Mouse (Mus musculus) liver, embryonic 13.5 days (tissue): ENCODE measurements at regions not wholly inside any gene's neighbourhood (a gene's known extent, or its start where the extent isn't known, plus 50 kb on each side); places are given as distances from the start of the nearest gene placed in this dataset.

Experiments used
- ATAC-seq: fragments of 200-750 bp; cut with Nextera tagmentation; 2 replicates; pipeline ENCODE4 v1.8.0; 2017; ENCODE audit warnings: low read depth, mild to moderate bottlenecking, moderate number of reproducible peaks, moderate library complexity
- DNase-seq: peaks from one replicate; pipeline ENCODE4 v3.0.0; 2022
- H3K27ac ChIP-seq: fragments of 300-500 bp; sonication (generic); 2 replicates; pipeline ENCODE4 v1.5.1; 2015; ENCODE audit warnings: moderate library complexity, mild to moderate bottlenecking, inconsistent platforms
- H3K27me3 ChIP-seq: fragments of 300-500 bp; sonication (generic); 2 replicates; pipeline ENCODE4 v1.6.1; 2015; ENCODE audit warnings: mild to moderate bottlenecking, inconsistent platforms
- H3K36me3 ChIP-seq: fragments of 300-500 bp; sonication (generic); 2 replicates; pipeline ENCODE4 v1.6.1; 2015; ENCODE audit warnings: mild to moderate bottlenecking, inconsistent platforms
- H3K4me1 ChIP-seq: fragments of 300-500 bp; sonication (generic); replicated peaks from 2 replicates; pipeline ENCODE4 v1.6.1; 2015; ENCODE audit warnings: inconsistent platforms
- H3K4me2 ChIP-seq: fragments of 300-500 bp; sonication (generic); 2 replicates; pipeline ENCODE4 v1.6.1; 2015; ENCODE audit warnings: inconsistent platforms, mild to moderate bottlenecking, moderate library complexity
- H3K4me3 ChIP-seq: fragments of 300-500 bp; sonication (generic); replicated peaks from 2 replicates; pipeline ENCODE4 v1.5.1; 2015; ENCODE audit warnings: mild to moderate bottlenecking, inconsistent platforms
- H3K9ac ChIP-seq: fragments of 300-500 bp; sonication (generic); 2 replicates; pipeline ENCODE4 v1.6.1; 2015; ENCODE audit warnings: mild to moderate bottlenecking, inconsistent platforms
- H3K9me3 ChIP-seq: fragments of 300-500 bp; sonication (generic); replicated peaks from 2 replicates; pipeline ENCODE4 v1.6.1; 2016; ENCODE audit warnings: inconsistent platforms
- WGBS: fragments of 180-500 bp; shearing (Covaris S2); methylation state at CpG from one replicate; pipeline ENCODE4 v1.1.7; 2015; ENCODE audit not compliant: insufficient replicate concordance; 5-methylcytosine and 5-hydroxymethylcytosine counted together

DNA sequence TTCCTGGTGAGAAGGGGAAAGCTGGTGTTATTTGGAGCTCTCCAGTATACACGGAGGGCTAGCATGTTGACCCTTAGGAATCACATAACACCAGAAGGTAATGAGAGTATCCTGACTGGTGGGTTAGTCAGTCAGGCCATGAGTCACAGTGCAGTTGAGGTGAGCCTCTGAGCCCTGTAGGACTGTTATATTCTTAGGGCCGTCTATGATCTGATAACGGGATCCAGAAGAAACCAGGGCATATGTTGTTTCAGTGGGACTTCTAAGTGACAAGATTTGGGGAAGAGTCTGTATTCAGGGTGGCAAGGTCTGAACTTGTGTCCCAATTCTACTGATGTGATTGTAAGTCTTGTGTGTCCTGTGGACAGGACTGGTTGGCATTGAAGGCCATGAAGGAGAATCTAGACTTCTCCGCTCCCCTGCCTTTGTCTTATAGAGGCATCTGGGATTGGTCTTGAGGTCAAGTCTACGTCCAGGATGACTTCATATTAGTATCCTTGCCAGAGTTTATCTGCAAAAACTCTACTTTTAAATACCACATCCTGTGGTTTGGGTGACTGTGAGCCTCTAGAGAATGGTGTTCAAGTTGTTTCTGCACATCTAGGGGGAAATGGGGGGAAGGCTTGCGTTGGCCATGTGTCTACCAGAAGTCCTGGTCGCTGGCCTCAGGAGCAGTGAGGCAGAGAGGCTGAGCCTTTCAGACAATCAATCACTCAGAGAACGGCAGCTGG lies 71.2 kb downstream of the Itgb2l start:
- peaks cover 8% of the 10 kb centered on the region; the same call in 1 of the 2 replicates for H3K4me1 ChIP-seq
- H3K27me3 ChIP-seq: no peaks in the 10 kb centered on the region
- no peak for DNase-seq
- no peak overlapping the region for H3K9ac ChIP-seq
- no peaks in the 10 kb centered on the region for H3K36me3 ChIP-seq
- ATAC-seq: no peak
- no peak overlapping the region for H3K4me2 ChIP-seq
- H3K9me3 ChIP-seq: no peaks in the 10 kb centered on the region
- no peak overlapping the region for H3K27ac ChIP-seq
- no peak overlapping the region for H3K4me3 ChIP-seq
- 39% methylated on average over 8 of the region's 8 CpGs for WGBS

DNA sequence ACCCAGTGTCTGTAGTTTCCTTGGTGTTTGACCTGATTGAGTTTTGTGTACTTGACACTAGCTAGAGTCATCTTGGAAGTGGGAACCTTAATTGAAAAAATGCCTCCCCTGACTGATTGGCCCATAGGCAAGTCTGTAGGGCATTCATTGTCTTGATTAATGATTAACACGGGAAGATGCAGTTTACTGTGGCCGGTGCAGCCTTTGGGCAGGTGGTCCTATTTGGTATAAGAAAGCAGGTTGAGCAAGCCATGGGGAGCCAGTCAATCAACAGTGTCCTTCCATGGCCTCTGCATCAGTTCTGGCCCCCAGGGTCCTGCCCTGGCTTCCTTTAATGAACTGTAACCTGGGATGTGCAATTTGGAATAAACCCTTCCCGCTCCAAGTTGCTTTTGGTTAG lies 72.3 kb downstream of the Itgb2l start:
- DNase-seq: no peak

DNA sequence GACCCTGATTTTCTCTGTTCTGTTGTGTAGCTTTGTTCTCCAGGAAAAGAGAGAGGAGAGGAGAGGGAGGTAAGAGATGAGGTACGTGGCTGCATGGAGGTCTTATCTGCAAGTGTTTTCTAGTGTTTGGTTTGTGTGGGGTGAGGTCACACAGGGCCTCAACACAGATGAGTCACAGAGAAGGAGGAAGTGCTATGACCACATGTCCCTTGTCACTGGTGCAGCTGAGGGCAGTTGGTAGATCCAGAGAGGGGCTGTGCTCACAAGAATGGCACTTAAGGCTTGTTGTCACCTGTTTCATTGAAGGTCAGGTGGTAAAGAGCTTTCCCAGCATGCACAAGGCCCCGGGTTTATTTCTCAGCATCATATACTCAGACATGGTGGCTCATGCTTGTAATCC lies 73.2 kb downstream of the Itgb2l start:
- H3K4me2 ChIP-seq: no peak overlapping the region
- no peaks in the 10 kb centered on the region for H3K27me3 ChIP-seq
- WGBS: 27% methylated on average over 2 of the region's 2 CpGs
- ATAC-seq (no peak), DNase-seq (no peak)
- H3K4me3 ChIP-seq: no peak overlapping the region
- H3K9ac ChIP-seq: no peak overlapping the region
- H3K4me1 ChIP-seq: peaks cover 8% of the 10 kb centered on the region; the same call in 1 of the 2 replicates
- no peak overlapping the region for H3K27ac ChIP-seq
- no peaks in the 10 kb centered on the region for H3K36me3 ChIP-seq
- H3K9me3 ChIP-seq: no peaks in the 10 kb centered on the region

More for the DNA sequence above, 72.3 kb downstream of the Itgb2l start:
- no peak overlapping the region for H3K27ac ChIP-seq
- H3K27me3 ChIP-seq: no peaks in the 10 kb centered on the region
- peaks cover 8% of the 10 kb centered on the region; the same call in 1 of the 2 replicates for H3K4me1 ChIP-seq
- 66% methylated on average over 3 of the region's 3 CpGs for WGBS
- ATAC-seq: 0 out of 2 replicates have a peak, but pooled peaks have one; percentile 55
- H3K4me2 ChIP-seq: no peak overlapping the region
- no peaks in the 10 kb centered on the region for H3K36me3 ChIP-seq
- H3K9ac ChIP-seq: no peak overlapping the region
- H3K4me3 ChIP-seq: no peak overlapping the region
- no peaks in the 10 kb centered on the region for H3K9me3 ChIP-seq
